Mouse (Mus musculus): ENCODE data around the gene Dydc1.

DNA sequence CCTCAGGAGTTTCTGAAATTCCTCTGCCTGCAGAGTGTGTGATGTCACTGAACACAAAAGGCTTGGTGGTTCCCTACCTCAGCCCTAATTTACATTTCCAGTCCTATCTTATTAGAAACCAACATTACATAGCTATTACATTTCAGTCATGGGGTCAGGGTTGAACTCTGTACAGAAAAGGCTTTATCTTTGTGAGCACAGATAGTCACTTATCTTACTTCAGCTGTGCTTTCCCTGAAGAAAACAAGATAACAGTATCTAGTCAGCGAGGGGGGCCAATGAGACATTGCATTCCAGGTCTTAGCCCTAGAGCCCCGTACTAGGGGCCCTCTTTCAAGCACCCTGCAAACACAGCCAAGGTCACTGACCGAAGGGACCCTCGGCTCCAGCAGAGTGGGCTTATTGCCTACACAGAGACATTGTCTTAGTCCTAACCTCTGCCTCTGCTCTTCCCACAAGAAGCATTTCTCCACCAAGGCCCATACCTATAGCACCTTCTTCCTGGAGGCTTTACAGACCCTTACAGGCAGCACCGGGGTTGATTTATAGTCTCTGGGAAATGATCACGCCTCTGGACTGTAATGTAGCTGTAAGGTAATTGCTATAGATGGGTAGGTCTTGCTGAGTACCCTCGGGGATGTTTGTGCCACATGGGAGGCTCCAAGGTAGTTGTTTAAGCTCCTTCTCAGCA is 47.0 kb upstream of the Dydc1 start:
- no peak for TF ChIP-seq POLR2A (IDR thresholded peaks at IDR 0.05; ENCODE audit: insufficient read depth, low read depth, low read length)
- no peak for TF ChIP-seq CTCF (IDR thresholded peaks at IDR 0.05; ENCODE audit: insufficient read depth, low read depth, low read length)
